Mouse (Mus musculus): ENCODE measurements around the gene Rbks. TPM values are rescaled to one million over a fixed set of nuclear protein-coding genes. Genes with fewer than 3 reads are reported as not detected.
A peak's percentile ranks its signal among the peaks of the same experiment; 100 is the strongest.

The Rbks gene
- polyA plus RNA-seq, 1 experiment from 2014 or later = 2.1 TPM

GRCm38 (mm10) chr5:31611186-31611585 lies 86.2 kb downstream of the Rbks start:
- Histone ChIP-seq H3K9me3 (replicated peaks) (no peaks in the 10 kb centered on the region), H3K9ac (no peak overlapping the region), H3K27me3 (no peaks in the 10 kb centered on the region), H3K4me3 (no peak overlapping the region), H3K27ac (no peak overlapping the region), H3K4me2 (no peak overlapping the region), H3K36me3 (ENCODE audit: poor library complexity, severe bottlenecking) (peaks cover 6% of the 10 kb centered on the region; the same call in 1 of the 2 replicates), H3K4me1 (peaks cover 14% of the 10 kb centered on the region)
- WGBS = 100% methylated on average over 1 of the region's 1 CpGs
- ATAC-seq = no peak

- peaks cover 14% of the 10 kb centered on the region for H3K4me1 ChIP-seq
- H3K4me2 ChIP-seq = no peak overlapping the region
- no peak overlapping the region for H3K27ac ChIP-seq
- H3K27me3 ChIP-seq = no peaks in the 10 kb centered on the region
- H3K36me3 ChIP-seq (ENCODE audit: poor library complexity, severe bottlenecking) = no peaks in the 10 kb centered on the region
- H3K9me3 ChIP-seq (replicated peaks) = no peaks in the 10 kb centered on the region
- 83% methylated on average over 13 of the region's 13 CpGs for WGBS
- H3K4me3 ChIP-seq = no peak overlapping the region
- ATAC-seq = no peak
- no peak overlapping the region for H3K9ac ChIP-seq
Measured at GRCm38 (mm10) chr5:31610376-31611086, 86.9 kb downstream of the Rbks start.

DNA sequence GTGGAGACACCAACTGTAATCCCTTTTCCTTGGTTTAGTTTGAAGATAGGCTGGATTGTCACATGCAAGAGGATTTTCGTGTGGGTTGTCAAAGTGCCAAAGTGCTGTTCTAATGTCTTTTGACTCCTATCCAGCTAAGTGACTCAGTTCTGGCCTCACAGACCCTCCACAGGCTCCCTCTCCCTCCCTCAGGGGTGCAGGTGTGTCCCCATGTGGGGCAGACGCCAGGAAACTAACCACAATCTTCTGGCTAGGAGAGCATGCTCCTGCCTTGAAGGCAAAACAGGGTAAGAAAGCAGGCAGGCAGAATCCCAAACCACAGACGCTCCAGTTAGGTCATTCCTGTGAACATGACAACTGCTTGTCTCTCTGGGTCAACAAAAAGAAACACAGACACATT lies 91.3 kb downstream of the Rbks start:
- ATAC-seq = no peak
- no peak overlapping the region for H3K9ac ChIP-seq
- WGBS = 51% methylated on average over 3 of the region's 3 CpGs

GRCm38 (mm10) chr5:31603766-31604165 lies 93.7 kb downstream of the Rbks start:
- no peaks in the 10 kb centered on the region for H3K4me1 ChIP-seq
- no peak for ATAC-seq
- no peaks in the 10 kb centered on the region for H3K36me3 ChIP-seq (ENCODE audit: poor library complexity, severe bottlenecking)
- no peak overlapping the region for H3K9ac ChIP-seq
- no peaks in the 10 kb centered on the region for H3K9me3 ChIP-seq (replicated peaks)
- H3K4me2 ChIP-seq = no peak overlapping the region
- H3K27me3 ChIP-seq = no peaks in the 10 kb centered on the region
- no peak overlapping the region for H3K27ac ChIP-seq
- H3K4me3 ChIP-seq = no peak overlapping the region
- WGBS = 90% methylated on average over 6 of the region's 6 CpGs

More for the DNA sequence above, 91.3 kb downstream of the Rbks start:
- Histone ChIP-seq H3K9me3 (replicated peaks) (no peaks in the 10 kb centered on the region), H3K4me2 (no peak overlapping the region), H3K4me1 (no peaks in the 10 kb centered on the region), H3K4me3 (no peak overlapping the region), H3K27ac (no peak overlapping the region), H3K36me3 (ENCODE audit: poor library complexity, severe bottlenecking) (no peaks in the 10 kb centered on the region), H3K27me3 (no peaks in the 10 kb centered on the region)

GRCm38 (mm10) chr5:31602377-31602776 lies 95.0 kb downstream of the Rbks start:
- Histone ChIP-seq H3K4me3 (no peak overlapping the region), H3K4me1 (no peaks in the 10 kb centered on the region), H3K27me3 (peaks cover 4% of the 10 kb centered on the region; the same call in 1 of the 2 replicates), H3K36me3 (ENCODE audit: poor library complexity, severe bottlenecking) (no peaks in the 10 kb centered on the region), H3K9me3 (replicated peaks) (no peaks in the 10 kb centered on the region), H3K9ac (no peak overlapping the region), H3K4me2 (no peak overlapping the region), H3K27ac (no peak overlapping the region)
- ATAC-seq = no peak
- 86% methylated on average over 1 of the region's 1 CpGs for WGBS

GRCm38 (mm10) chr5:31601162-31601722 lies 96.2 kb downstream of the Rbks start:
- H3K27ac ChIP-seq = no peak overlapping the region
- H3K36me3 ChIP-seq (ENCODE audit: poor library complexity, severe bottlenecking) = no peaks in the 10 kb centered on the region
- H3K27me3 ChIP-seq = peaks cover 9% of the 10 kb centered on the region; the same call in 1 of the 2 replicates
- no peaks in the 10 kb centered on the region for H3K9me3 ChIP-seq (replicated peaks)
- H3K9ac ChIP-seq = no peak overlapping the region
- no peak overlapping the region for H3K4me3 ChIP-seq
- H3K4me1 ChIP-seq = peaks cover 7% of the 10 kb centered on the region
- no peak overlapping the region for H3K4me2 ChIP-seq
- 90% methylated on average over 7 of the region's 7 CpGs for whole genome bisulfite sequencing
- no peak for ATAC-seq

- H3K4me2 ChIP-seq = no peak overlapping the region
- peaks cover 9% of the 10 kb centered on the region; the same call in 1 of the 2 replicates for H3K27me3 ChIP-seq
- no peak overlapping the region for H3K4me3 ChIP-seq
- H3K9me3 ChIP-seq (replicated peaks) = no peaks in the 10 kb centered on the region
- H3K36me3 ChIP-seq (ENCODE audit: poor library complexity, severe bottlenecking) = no peaks in the 10 kb centered on the region
- WGBS = 77% methylated on average over 2 of the region's 2 CpGs
- no peak overlapping the region for H3K27ac ChIP-seq
- ATAC-seq = no peak
- H3K9ac ChIP-seq = no peak overlapping the region
- peaks cover 7% of the 10 kb centered on the region for H3K4me1 ChIP-seq
Measured at GRCm38 (mm10) chr5:31599161-31599560, 98.3 kb downstream of the Rbks start.

DNA sequence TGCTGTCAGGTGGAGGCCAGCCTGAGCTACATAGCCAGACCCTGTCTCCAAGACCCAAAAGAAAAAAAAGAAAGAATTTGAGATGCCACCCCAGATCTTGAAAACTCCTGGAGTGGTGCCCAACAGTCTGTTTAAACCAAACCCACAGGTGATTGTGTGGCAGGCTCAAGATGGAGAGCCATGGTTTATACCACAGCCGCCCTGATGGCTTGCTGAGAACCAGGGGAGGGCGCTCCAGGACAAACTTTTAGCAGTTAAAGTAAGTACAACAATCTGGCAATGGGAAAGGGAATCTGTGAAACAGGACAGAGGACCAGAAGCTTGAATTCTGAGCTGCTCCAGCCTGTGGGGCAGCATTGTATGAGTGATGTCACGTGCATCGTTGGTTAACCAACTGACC lies 98.8 kb downstream of the Rbks start:
- Histone ChIP-seq H3K9me3 (replicated peaks) (no peaks in the 10 kb centered on the region), H3K4me3 (no peak overlapping the region), H3K27ac (no peak overlapping the region), H3K4me2 (no peak overlapping the region), H3K36me3 (ENCODE audit: poor library complexity, severe bottlenecking) (no peaks in the 10 kb centered on the region), H3K4me1 (peaks cover 7% of the 10 kb centered on the region), H3K27me3 (peaks cover 9% of the 10 kb centered on the region; the same call in 1 of the 2 replicates), H3K9ac (no peak overlapping the region)
- WGBS = 59% methylated on average over 4 of the region's 4 CpGs
- ATAC-seq = no peak

DNA sequence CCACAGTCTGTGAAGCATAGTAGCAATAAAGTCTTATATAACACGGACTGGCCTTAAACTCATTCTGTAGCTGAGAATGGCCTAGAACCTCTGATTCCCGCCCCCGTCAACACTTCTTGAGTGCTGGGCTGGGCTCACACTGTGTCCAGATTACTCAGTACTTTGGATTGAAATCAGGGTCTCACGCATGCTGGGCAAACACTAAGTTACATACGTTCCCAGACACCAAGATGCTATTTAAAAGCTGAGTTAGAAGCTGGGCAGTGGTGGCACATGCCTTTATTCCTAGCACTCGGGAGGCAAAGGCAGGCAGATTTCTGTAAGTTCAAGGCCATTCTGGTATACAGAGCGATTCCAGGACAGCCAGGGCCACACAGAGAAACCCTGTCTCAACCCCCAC lies 99.3 kb downstream of the Rbks start:
- no peak overlapping the region for H3K4me2 ChIP-seq
- H3K9me3 ChIP-seq (replicated peaks) = no peaks in the 10 kb centered on the region
- no peaks in the 10 kb centered on the region for H3K36me3 ChIP-seq (ENCODE audit: poor library complexity, severe bottlenecking)
- no peak overlapping the region for H3K27ac ChIP-seq
- H3K4me3 ChIP-seq = no peak overlapping the region
- H3K27me3 ChIP-seq = peaks cover 9% of the 10 kb centered on the region; the same call in 1 of the 2 replicates
- H3K9ac ChIP-seq = no peak overlapping the region
- 83% methylated on average over 7 of the region's 7 CpGs for WGBS
- ATAC-seq = no peak
- peaks cover 7% of the 10 kb centered on the region for H3K4me1 ChIP-seq

- 0 out of 2 replicates have a peak overlapping the region, but pooled peaks have one; percentile 59 for H3K4me2 ChIP-seq
- ATAC-seq = no peak
- 0 out of 2 replicates have a peak overlapping the region, but pooled peaks have one; percentile 64 for H3K9ac ChIP-seq
- peaks cover 9% of the 10 kb centered on the region; the same call in 1 of the 2 replicates for H3K27me3 ChIP-seq
- H3K9me3 ChIP-seq (replicated peaks) = no peaks in the 10 kb centered on the region
- H3K36me3 ChIP-seq (ENCODE audit: poor library complexity, severe bottlenecking) = no peaks in the 10 kb centered on the region
- H3K4me3 ChIP-seq = no peak overlapping the region
- WGBS = 73% methylated on average over 6 of the region's 6 CpGs
- no peak overlapping the region for H3K27ac ChIP-seq
- peaks cover 7% of the 10 kb centered on the region for H3K4me1 ChIP-seq
Measured at GRCm38 (mm10) chr5:31597430-31597944, 99.9 kb downstream of the Rbks start.

DNA sequence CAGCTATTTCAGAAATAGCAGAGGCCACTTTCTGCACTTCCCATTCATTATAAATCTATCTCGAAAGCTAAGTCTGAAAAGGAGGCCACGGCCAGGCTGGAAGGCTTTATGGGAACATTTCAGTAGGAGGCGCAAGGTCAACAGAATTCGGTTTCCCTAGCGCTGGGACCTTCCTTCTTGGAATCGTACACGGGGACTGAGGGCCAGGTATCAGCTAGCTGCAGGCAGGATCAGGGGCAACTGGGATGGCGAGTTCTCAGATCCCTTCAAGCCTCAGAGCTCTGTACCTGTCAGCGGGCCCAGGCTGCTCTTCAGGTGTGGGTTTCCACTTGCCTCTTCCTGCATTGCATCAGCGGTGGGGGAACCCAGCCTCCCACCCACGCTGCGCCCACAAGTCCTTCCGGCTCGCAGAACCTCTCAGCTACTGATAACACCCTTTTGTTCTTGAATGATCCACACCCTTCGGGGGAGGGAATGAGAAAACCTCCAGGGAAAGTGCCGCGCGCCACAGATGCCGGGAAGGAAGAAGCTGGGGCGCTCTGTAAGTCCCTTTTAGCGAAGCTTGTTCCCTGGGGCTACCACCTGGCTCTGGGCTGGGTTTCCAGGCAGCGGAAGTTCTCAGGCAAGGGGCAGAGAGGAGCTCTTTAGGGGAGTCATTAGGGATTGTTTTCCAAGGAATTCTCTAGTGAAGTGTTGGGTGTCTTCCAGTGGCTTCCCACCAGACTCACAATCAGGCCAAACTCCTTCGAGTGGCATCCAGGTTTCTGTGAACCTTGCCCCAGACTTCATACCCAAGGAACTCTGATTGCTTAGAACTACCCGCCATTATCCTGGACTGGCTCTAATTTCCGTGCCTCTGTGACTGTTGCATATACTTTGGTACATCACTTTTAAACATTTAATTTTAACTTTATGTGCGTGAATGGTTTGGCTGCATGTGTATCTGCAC lies 100.7 kb downstream of the Rbks start, which contains the start of gene Mrpl33:
Gene Mrpl33, plus strand, starts transcription at position 455 of the 949 bp plus-strand sequence.
- ATAC-seq = 0 out of 2 replicates have a peak, but pooled peaks have one; percentile 33
- 8% methylated on average over 26 of the region's 26 CpGs for WGBS

More for the DNA sequence above, 100.7 kb downstream of the Rbks start, which contains the start of gene Mrpl33:
- H3K4me1 ChIP-seq = peaks cover 7% of the 10 kb centered on the region
- H3K27me3 ChIP-seq = peaks cover 9% of the 10 kb centered on the region; the same call in 1 of the 2 replicates
- H3K9ac ChIP-seq = peak within 1 kb of the TSS; percentile 64
- peak within 1 kb of the TSS; percentile 59 for H3K4me2 ChIP-seq
- peak within 1 kb of the TSS; percentile 31 for H3K4me3 ChIP-seq
- H3K36me3 ChIP-seq (ENCODE audit: poor library complexity, severe bottlenecking) = no peaks in the 10 kb centered on the region
- no peaks in the 10 kb centered on the region for H3K9me3 ChIP-seq (replicated peaks)
- H3K27ac ChIP-seq = no peak within 1 kb of the TSS
